ENCODE assay signal across 9 mouse cellular contexts in the genomic region with DNA sequence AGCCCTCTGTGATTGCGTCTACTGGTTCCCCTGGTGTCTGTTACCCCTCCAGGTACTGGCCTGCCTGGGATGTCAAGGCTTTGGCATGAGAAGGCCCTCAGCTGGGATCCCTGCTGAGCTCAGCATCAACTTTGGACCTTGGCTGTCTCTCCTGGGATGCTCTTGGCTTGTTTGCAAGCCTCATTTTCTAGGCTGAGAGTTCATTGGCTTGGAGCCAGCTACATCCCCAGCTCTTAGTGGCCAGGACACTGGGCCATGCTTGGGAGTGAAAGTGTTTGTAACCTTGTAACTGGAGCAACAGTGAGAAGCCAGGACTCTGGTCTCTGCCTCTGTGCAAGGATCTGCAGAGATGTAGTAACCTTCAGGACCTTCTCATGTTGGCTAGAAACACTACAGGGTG.
DNase-seq lines count a peak whose midpoint lies in the region; ATAC-seq and TF ChIP-seq lines count a peak whose summit lies in the region.
"Had no signal": no experiment of that assay in that cellular context is flagged by ENCODE, and none has a peak within 500 bp of the region (broad histone marks: within the 10 kb centered on the region; RNA-seq: fewer than 3 reads in every experiment).

No protein-coding gene starts in this region.

- 76% methylated on average over 1 of the region's 1 CpGs for WGBS in lung, embryonic 14.5 days
- 70% methylated on average over 1 of the region's 1 CpGs for WGBS in lung, adult 2 months

- H3K9ac ChIP-seq in lung, embryonic 14.5 days, result no peak overlapping the region
- H3K9ac ChIP-seq: limb, embryonic 15.5 days had no signal

- H3K27me3 ChIP-seq in lung, embryonic 14.5 days (ENCODE audit: insufficient read depth, low read length), result no peaks in the 10 kb centered on the region
- H3K27me3 ChIP-seq: limb, embryonic 15.5 days had no signal

- no peak overlapping the region for H3K4me3 ChIP-seq in lung, embryonic 14.5 days (ENCODE audit: low read depth, low read length)
- H3K4me3 ChIP-seq in lung, adult 2 months (replicated peaks; ENCODE audit: extremely low read depth, low read depth, low read length), result no peak overlapping the region
- H3K4me3 ChIP-seq: erythroblast, embryonic 14.5 days; limb, embryonic 15.5 days had no signal

- intact Hi-C loops in heart, postnatal 10 days (cut with DNase I), result no loop called here

- no peak overlapping the region for H3K4me2 ChIP-seq in lung, embryonic 14.5 days
- H3K4me2 ChIP-seq: limb, embryonic 15.5 days had no signal

- peak; percentile 85 for DNase-seq in lung, embryonic 14.5 days
- DNase-seq in lung, adult 2 months, result no peak
- peak; percentile 75 to 81 for DNase-seq in cerebellum, postnatal 10 days
- peak; percentile 74 to 75 for DNase-seq in heart, postnatal 10 days
- peak; percentile 61 for DNase-seq in skeletal muscle tissue, adult 2 months (ENCODE audit: low read depth, low spot score)
- no peak for DNase-seq in thymus, postnatal 14 days
- no peak for DNase-seq in thymus, postnatal 36 days

- H3K9me3 ChIP-seq in lung, embryonic 14.5 days (ENCODE audit: low read depth, low read length), result no peaks in the 10 kb centered on the region
- H3K9me3 ChIP-seq: limb, embryonic 15.5 days had no signal

- TF ChIP-seq CTCF in lung, embryonic 14.5 days (IDR thresholded peaks at IDR 0.05; ENCODE audit: low read depth), result no peak
- no peak for TF ChIP-seq CTCF in lung, adult 2 months (IDR thresholded peaks at IDR 0.05; ENCODE audit: insufficient read depth, low read length)

- no peak; the same call in 1 of the 2 replicates for ATAC-seq in lung, embryonic 14.5 days (ENCODE audit: insufficient read depth)

- TF ChIP-seq POLR2A in lung, adult 2 months (IDR thresholded peaks at IDR 0.05; ENCODE audit: borderline replicate concordance, extremely low read depth, low read depth, low read length), result no peak

- H3K36me3 ChIP-seq in lung, embryonic 14.5 days (ENCODE audit: insufficient read depth), result no peaks in the 10 kb centered on the region
- H3K36me3 ChIP-seq: limb, embryonic 15.5 days had no signal

- H3K4me1 ChIP-seq in lung, embryonic 14.5 days (ENCODE audit: insufficient read depth), result no peaks in the 10 kb centered on the region
- H3K4me1 ChIP-seq in lung, adult 2 months (ENCODE audit: control insufficient read depth, insufficient read depth, low read length), result no peaks in the 10 kb centered on the region

- no peak overlapping the region for H3K27ac ChIP-seq in lung, embryonic 14.5 days (ENCODE audit: low read depth)
- H3K27ac ChIP-seq: limb, embryonic 15.5 days had no signal

Comparison
In these comparisons a context has a peak if more than half of its experiments do, and no peak if none do; other contexts are left out.
1. DNase-seq: peak in lung, embryonic 14.5 days (single experiment), cerebellum, postnatal 10 days (2 of 2), heart, postnatal 10 days (2 of 2) and skeletal muscle tissue, adult 2 months (single experiment); none in lung, adult 2 months (single experiment), thymus, postnatal 14 days (single experiment) and thymus, postnatal 36 days (0 of 2).